Mouse (Mus musculus): ENCODE data around the gene Tulp2.

Tulp2 gene

GRCm38 (mm10) chr7:45564811-45565210, 83.1 kb downstream of the Tulp2 start:
- in situ Hi-C loops (cut with MboI; ENCODE audit: low pct_unique_long_range_greater_than_20kb in 1 of 2, low sequenced_read_pairs in 2 of 2, unreplicated experiment in 1 of 2), result no loop called here

DNA sequence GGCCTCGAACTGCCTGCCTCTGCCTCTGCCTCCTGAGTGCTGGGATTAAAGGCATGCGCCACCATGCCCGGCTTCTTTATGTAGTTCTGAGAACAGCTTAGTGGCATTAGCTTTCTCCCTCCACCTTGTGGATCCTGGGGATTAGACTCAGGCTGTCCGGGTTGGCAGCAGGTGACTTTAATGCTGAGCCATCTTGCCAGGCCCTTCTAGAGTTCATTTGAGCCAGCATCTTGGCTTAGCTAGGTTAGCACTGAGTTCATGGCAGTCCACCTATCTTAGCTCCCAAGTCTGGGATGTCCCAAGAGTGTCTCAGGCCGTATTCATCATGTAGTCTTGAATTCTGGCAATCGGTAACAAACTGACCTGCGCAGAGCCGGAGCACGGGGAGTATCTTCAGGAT, 83.8 kb downstream of the Tulp2 start:
- in situ Hi-C loops (cut with MboI; ENCODE audit: low pct_unique_long_range_greater_than_20kb in 1 of 2, low sequenced_read_pairs in 2 of 2, unreplicated experiment in 1 of 2), result no loop called here

DNA sequence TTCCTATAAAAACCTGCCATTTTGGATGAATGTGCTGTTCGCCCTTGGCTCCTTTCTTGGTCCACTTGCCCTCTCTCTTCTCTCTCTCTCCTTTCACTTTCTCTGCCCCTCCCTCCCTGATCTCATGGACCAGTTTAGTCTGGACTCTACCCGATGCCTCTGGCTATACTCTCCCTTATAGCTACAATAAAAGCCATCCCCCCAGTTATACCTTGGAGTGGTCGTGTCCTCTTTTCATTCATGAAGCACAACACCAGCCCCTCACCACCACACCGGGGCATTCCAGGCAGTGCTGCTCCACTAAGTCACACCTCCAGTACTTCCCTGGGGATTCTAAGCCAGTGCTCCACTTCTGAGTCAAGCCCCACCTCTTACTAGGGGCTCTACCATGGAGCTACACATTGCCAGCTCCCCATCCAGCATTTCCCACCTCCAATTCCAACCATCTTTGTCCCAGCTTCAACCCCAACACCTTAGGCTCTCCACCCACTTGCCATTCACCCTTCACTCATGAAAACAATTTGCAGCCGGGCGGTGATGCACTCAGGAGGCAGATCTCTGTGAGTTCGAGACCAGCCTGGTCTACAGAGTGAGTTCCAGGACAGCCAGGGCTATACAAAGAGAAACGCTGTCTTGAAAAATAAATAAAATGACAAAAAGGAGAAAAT, 85.6 kb downstream of the Tulp2 start:
- in situ Hi-C loops (cut with MboI; ENCODE audit: low pct_unique_long_range_greater_than_20kb in 1 of 2, low sequenced_read_pairs in 2 of 2, unreplicated experiment in 1 of 2), result no loop called here

DNA sequence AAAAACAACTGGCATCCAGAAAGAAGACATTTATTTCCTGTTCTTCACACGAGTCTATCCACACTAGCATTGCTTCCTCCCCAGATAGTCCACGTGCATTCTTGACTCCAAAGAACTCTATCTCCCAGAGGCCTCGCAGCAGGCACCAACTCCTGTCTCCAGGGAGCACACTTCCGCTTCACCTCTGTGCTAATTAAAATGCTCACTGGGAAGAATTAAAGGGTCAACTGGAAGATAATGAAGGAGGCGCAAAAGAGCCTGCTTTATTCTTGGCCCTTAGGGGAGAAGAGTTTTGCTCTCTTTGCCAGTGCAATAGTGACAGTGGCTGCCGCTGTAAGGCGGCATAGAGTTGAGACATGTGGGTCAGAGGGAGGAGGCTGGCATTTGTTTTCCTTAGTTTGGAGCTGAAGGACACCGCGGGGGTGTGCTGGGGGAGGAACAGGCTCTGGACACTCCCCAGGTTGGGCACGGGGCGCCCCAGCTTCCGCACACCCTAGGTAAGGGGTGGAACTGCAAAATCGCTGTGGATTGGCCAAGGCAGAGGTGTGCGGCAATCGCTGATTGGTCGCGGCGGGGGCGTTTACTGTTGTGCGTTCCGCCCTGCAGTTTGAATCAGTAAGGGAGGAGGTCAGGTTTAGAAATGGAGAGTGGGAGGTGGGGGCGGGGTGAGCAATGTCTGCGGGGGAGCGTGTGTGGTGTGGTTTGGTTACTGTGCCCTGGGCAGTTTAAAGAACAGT, 86.3 kb downstream of the Tulp2 start:
- in situ Hi-C loops (cut with MboI; ENCODE audit: low pct_unique_long_range_greater_than_20kb in 1 of 2, low sequenced_read_pairs in 2 of 2, unreplicated experiment in 1 of 2), result no loop called here

DNA sequence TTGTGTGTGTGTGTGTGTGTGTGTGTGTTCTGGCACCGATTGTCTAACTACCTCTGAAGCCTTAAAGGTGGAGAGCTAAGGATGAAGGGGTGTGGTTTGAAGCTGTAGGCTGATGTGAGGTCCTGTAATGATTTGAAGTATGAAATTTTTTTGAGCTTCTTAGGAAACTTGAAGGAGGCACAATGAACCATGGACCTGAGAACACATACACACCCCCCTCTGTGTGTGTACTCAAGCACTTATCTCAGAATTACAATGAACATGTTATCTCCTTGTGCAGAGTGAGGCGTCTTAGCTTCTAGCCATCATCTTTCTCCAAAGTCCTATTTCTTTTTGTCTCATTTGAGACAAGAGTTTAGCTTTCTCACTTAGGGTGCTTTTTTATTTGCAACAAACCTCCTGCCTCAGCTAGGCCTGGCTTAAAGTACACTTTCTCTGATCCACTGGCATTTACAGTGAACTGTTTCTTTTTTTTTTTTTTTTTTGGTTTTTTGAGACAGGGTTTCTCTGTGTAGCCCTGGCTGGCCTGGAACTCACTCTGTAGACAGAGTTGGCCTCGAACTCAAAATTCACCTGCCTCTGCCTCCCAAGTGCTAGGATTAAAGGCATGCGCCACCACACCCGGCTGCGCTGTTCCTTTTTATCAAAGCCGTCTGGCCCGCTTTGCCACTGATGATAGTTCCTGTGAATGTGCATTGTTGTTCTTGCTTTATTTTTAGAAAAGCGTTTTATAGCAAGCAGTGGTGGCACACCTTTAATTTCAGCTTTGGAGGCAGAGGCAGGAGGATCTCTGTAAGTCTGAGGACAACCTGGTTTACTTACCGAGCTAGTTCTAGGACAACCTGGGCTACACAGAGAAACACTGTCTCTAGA, 87.2 kb downstream of the Tulp2 start:
- in situ Hi-C loops (cut with MboI; ENCODE audit: low pct_unique_long_range_greater_than_20kb in 1 of 2, low sequenced_read_pairs in 2 of 2, unreplicated experiment in 1 of 2), result no loop called here

- in situ Hi-C loops (cut with MboI; ENCODE audit: low pct_unique_long_range_greater_than_20kb in 1 of 2, low sequenced_read_pairs in 2 of 2, unreplicated experiment in 1 of 2), result no loop called here
Observed at GRCm38 (mm10) chr7:45570103-45570741, 88.5 kb downstream of the Tulp2 start, which contains the start of gene Bcat2. TSS of gene Bcat2 (plus strand) at chr7:45570153.

GRCm38 (mm10) chr7:45571966-45572365, 90.3 kb downstream of the Tulp2 start:
- in situ Hi-C loops (cut with MboI; ENCODE audit: low pct_unique_long_range_greater_than_20kb in 1 of 2, low sequenced_read_pairs in 2 of 2, unreplicated experiment in 1 of 2), result no loop called here
